Comparison of ENCODE assay signal across 17 mouse cellular contexts in genomic region chr19:10589127-10589857, GRCm38 (mm10). TPM values are rescaled to one million over a fixed set of nuclear protein-coding genes. Genes with fewer than 3 reads are reported as not detected.
DNase-seq lines count a peak whose midpoint lies in the region; ATAC-seq and TF ChIP-seq lines count a peak whose summit lies in the region.
"Had no signal": no experiment of that assay in that cellular context is flagged by ENCODE, and none has a peak within 500 bp of the region (broad histone marks: within the 10 kb centered on the region; RNA-seq: fewer than 3 reads in every experiment).

No protein-coding gene starts in this region.

- TF ChIP-seq EP300 in heart, adult 2 months (IDR thresholded peaks at IDR 0.05; ENCODE audit: insufficient read depth, low read depth, low read length) = no peak

- no peak overlapping the region for H3K27ac ChIP-seq in heart, adult 2 months
- H3K27ac ChIP-seq in spleen, adult 2 months (ENCODE audit: insufficient read depth, low read length) = peak overlapping the region; percentile 14; the same call in 1 of the 2 replicates
- H3K27ac ChIP-seq in liver, embryonic 13.5 days = peak overlapping the region; percentile 67
- no peak overlapping the region for H3K27ac ChIP-seq in forebrain, embryonic 13.5 days
- H3K27ac ChIP-seq: midbrain, embryonic 13.5 days had no signal

- intact Hi-C loops in heart, adult 2 months (cut with DNase I) = no loop called here
- intact Hi-C loops in gastrocnemius, postnatal 36 days (cut with DNase I) = no loop called here

- no peaks in the 10 kb centered on the region for H3K4me1 ChIP-seq in heart, adult 2 months (ENCODE audit: control insufficient read depth, insufficient read depth, low read length)
- H3K4me1 ChIP-seq in spleen, adult 2 months (ENCODE audit: control insufficient read depth, insufficient read depth, insufficient read length) = peaks cover 2% of the 10 kb centered on the region; the same call in 1 of the 2 replicates
- H3K4me1 ChIP-seq in liver, embryonic 13.5 days (replicated peaks) = peaks cover 17% of the 10 kb centered on the region
- H3K4me1 ChIP-seq in forebrain, embryonic 13.5 days = peaks cover 3% of the 10 kb centered on the region; the same call in 1 of the 2 replicates
- H3K4me1 ChIP-seq: midbrain, embryonic 13.5 days had no signal

- WGBS in heart, adult 2 months = 61% methylated on average over 5 of the region's 5 CpGs
- 29% methylated on average over 5 of the region's 5 CpGs for WGBS in spleen, adult 2 months
- 36% methylated on average over 5 of the region's 5 CpGs for WGBS in liver, embryonic 13.5 days (ENCODE audit: insufficient replicate concordance)
- WGBS in forebrain, embryonic 13.5 days = 69% methylated on average over 5 of the region's 5 CpGs

- TF ChIP-seq POLR2A in heart, adult 2 months (IDR thresholded peaks at IDR 0.05; ENCODE audit: insufficient read depth, low read depth, low read length) = no peak
- TF ChIP-seq POLR2A in spleen, adult 2 months (IDR thresholded peaks at IDR 0.05; ENCODE audit: low read depth, low read length) = no peak

- H3K9me3 ChIP-seq in liver, embryonic 13.5 days (replicated peaks) = no peaks in the 10 kb centered on the region
- no peaks in the 10 kb centered on the region for H3K9me3 ChIP-seq in forebrain, embryonic 13.5 days (replicated peaks)
- H3K9me3 ChIP-seq: midbrain, embryonic 13.5 days had no signal

- no peak for TF ChIP-seq CTCF in heart, adult 2 months (IDR thresholded peaks at IDR 0.05)
- TF ChIP-seq CTCF in spleen, adult 2 months (IDR thresholded peaks at IDR 0.05; ENCODE audit: extremely low read depth, insufficient read depth, insufficient read length, insufficient replicate concordance) = no peak

- no peak overlapping the region for H3K4me3 ChIP-seq in heart, adult 2 months
- H3K4me3 ChIP-seq in spleen, adult 2 months (ENCODE audit: extremely low read depth, insufficient read depth, insufficient read length) = no peak overlapping the region
- H3K4me3 ChIP-seq in liver, embryonic 13.5 days (replicated peaks) = no peak overlapping the region
- no peak overlapping the region for H3K4me3 ChIP-seq in forebrain, embryonic 13.5 days
- H3K4me3 ChIP-seq: midbrain, embryonic 13.5 days had no signal

- H3K27me3 ChIP-seq in heart, adult 2 months (ENCODE audit: control insufficient read depth, insufficient read depth, low read length) = no peaks in the 10 kb centered on the region
- H3K27me3 ChIP-seq in spleen, adult 2 months (ENCODE audit: control insufficient read depth, insufficient read depth, low read length) = no peaks in the 10 kb centered on the region
- H3K27me3 ChIP-seq in liver, embryonic 13.5 days = no peaks in the 10 kb centered on the region
- no peaks in the 10 kb centered on the region for H3K27me3 ChIP-seq in forebrain, embryonic 13.5 days
- H3K27me3 ChIP-seq: midbrain, embryonic 13.5 days had no signal

- DNase-seq in heart, adult 11 months = peak; percentile 82
- no peak for DNase-seq in heart, adult 2 months
- DNase-seq in spleen, adult 2 months (ENCODE audit: low read depth in 1 of 2, low spot score in 2 of 2) = no peak
- DNase-seq in spleen, postnatal 4 days (ENCODE audit: low spot score in 2 of 2) = no peak
- no peak for DNase-seq in liver, embryonic 13.5 days
- DNase-seq in gastrocnemius, postnatal 36 days = no peak
- DNase-seq in adrenal gland, postnatal 14 days = no peak
- DNase-seq: adrenal gland, postnatal 10 days; cerebellum, postnatal 14 days; gastrocnemius, postnatal 14 days; kidney, postnatal 14 days; left cerebral cortex, postnatal 4 days; thymus, adult 2 months had no signal

- no peak overlapping the region for H3K9ac ChIP-seq in heart, adult 2 months (ENCODE audit: low read depth, low read length)
- H3K9ac ChIP-seq in liver, embryonic 13.5 days = no peak overlapping the region
- no peak overlapping the region for H3K9ac ChIP-seq in forebrain, embryonic 13.5 days
- H3K9ac ChIP-seq: midbrain, embryonic 13.5 days had no signal

- no peaks in the 10 kb centered on the region for H3K36me3 ChIP-seq in heart, adult 2 months (ENCODE audit: control insufficient read depth, insufficient read depth, low read length)
- peaks cover 47% of the 10 kb centered on the region for H3K36me3 ChIP-seq in spleen, adult 2 months (ENCODE audit: control insufficient read depth, insufficient read depth, low read length)
- peaks cover 34% of the 10 kb centered on the region for H3K36me3 ChIP-seq in liver, embryonic 13.5 days
- H3K36me3 ChIP-seq in forebrain, embryonic 13.5 days (ENCODE audit: poor library complexity, severe bottlenecking) = peaks cover 43% of the 10 kb centered on the region

- no peaks in the 10 kb centered on the region for H3K79me2 ChIP-seq in heart, adult 2 months (replicated peaks; ENCODE audit: control insufficient read depth, insufficient read depth, low read length)

- H3K4me2 ChIP-seq in liver, embryonic 13.5 days = no peak overlapping the region
- no peak overlapping the region for H3K4me2 ChIP-seq in forebrain, embryonic 13.5 days
- H3K4me2 ChIP-seq: midbrain, embryonic 13.5 days had no signal

- no peak for ATAC-seq in liver, embryonic 13.5 days (ENCODE audit: low read depth)
- no peak for ATAC-seq in forebrain, embryonic 13.5 days
- ATAC-seq: forebrain, embryonic 16.5 days; intestine, embryonic 16.5 days; midbrain, embryonic 13.5 days had no signal

RNA-seq across cellular contexts. Expression of gene Tmem138, which starts 12.1 kb away (rescaled TPM):
- 1 to 10 TPM; 1.9 to 2.7 TPM for total RNA-seq in heart, adult 2 months (2021)
- 6.2 and 6.7 TPM in 2 replicates for polyA plus RNA-seq in heart, adult 2 months (2012; rRNA removed)
- polyA plus RNA-seq in spleen, adult 2 months (2012; rRNA removed) = 7.3 and 8.6 TPM in 2 replicates
- 14.9 and 16.3 TPM in 2 replicates for polyA plus RNA-seq in liver, embryonic 13.5 days (2015; fragmentation: Nextera tagmentation; extraction: Ambion mirVana)
- under 1 TPM; 0.71 to 0.94 TPM for total RNA-seq in gastrocnemius, postnatal 36 days (2021)
- 44.7 and 50.4 TPM in 2 replicates for polyA plus RNA-seq in forebrain, embryonic 13.5 days (2015; fragmentation: Nextera tagmentation; extraction: Ambion mirVana)
- total RNA-seq in adrenal gland, postnatal 14 days (2021) = 9.2 and 11.2 TPM in 2 replicates

RNA-seq across cellular contexts. Expression of gene Cyb561a3, which starts 12.3 kb away (rescaled TPM):
- total RNA-seq in heart, adult 2 months (2021) = 10 to 100 TPM; 11.3 TPM
- 24.3 and 32.2 TPM in 2 replicates for polyA plus RNA-seq in heart, adult 2 months (2012; rRNA removed)
- polyA plus RNA-seq in spleen, adult 2 months (2012; rRNA removed) = 214 and 230 TPM in 2 replicates
- 10.6 and 12.4 TPM in 2 replicates for polyA plus RNA-seq in liver, embryonic 13.5 days (2015; fragmentation: Nextera tagmentation; extraction: Ambion mirVana)
- 1 to 10 TPM; 5.4 to 5.8 TPM for total RNA-seq in gastrocnemius, postnatal 36 days (2021)
- 14.3 and 15.5 TPM in 2 replicates for polyA plus RNA-seq in forebrain, embryonic 13.5 days (2015; fragmentation: Nextera tagmentation; extraction: Ambion mirVana)
- total RNA-seq in adrenal gland, postnatal 14 days (2021) = 19.0 and 21.2 TPM in 2 replicates

RNA-seq across cellular contexts. Expression of gene Ddb1, which starts 15.8 kb away (rescaled TPM):
- 100 to 1,000 TPM; 133 to 153 TPM for total RNA-seq in heart, adult 2 months (2021)
- polyA plus RNA-seq in heart, adult 2 months (2012; rRNA removed) = 71.1 and 114 TPM in 2 replicates
- polyA plus RNA-seq in spleen, adult 2 months (2012; rRNA removed) = 53.3 and 59.0 TPM in 2 replicates
- polyA plus RNA-seq in liver, embryonic 13.5 days (2015; fragmentation: Nextera tagmentation; extraction: Ambion mirVana) = 156 and 177 TPM in 2 replicates
- 100 to 1,000 TPM; 111 to 120 TPM for total RNA-seq in gastrocnemius, postnatal 36 days (2021)
- polyA plus RNA-seq in forebrain, embryonic 13.5 days (2015; fragmentation: Nextera tagmentation; extraction: Ambion mirVana) = 278 and 318 TPM in 2 replicates
- total RNA-seq in adrenal gland, postnatal 14 days (2021) = 253 and 279 TPM in 2 replicates

RNA-seq across cellular contexts. Expression of gene Tkfc, which starts 16.2 kb away (rescaled TPM):
- 1 to 10 TPM; 8.2 to 9.6 TPM for total RNA-seq in heart, adult 2 months (2021)
- 7.4 and 9.1 TPM in 2 replicates for polyA plus RNA-seq in heart, adult 2 months (2012; rRNA removed)
- 4.6 and 5.4 TPM in 2 replicates for polyA plus RNA-seq in spleen, adult 2 months (2012; rRNA removed)
- 9.4 and 10.8 TPM in 2 replicates for polyA plus RNA-seq in liver, embryonic 13.5 days (2015; fragmentation: Nextera tagmentation; extraction: Ambion mirVana)
- 1 to 10 TPM; 2.4 to 4.0 TPM for total RNA-seq in gastrocnemius, postnatal 36 days (2021)
- 19.8 and 24.2 TPM in 2 replicates for polyA plus RNA-seq in forebrain, embryonic 13.5 days (2015; fragmentation: Nextera tagmentation; extraction: Ambion mirVana)
- total RNA-seq in adrenal gland, postnatal 14 days (2021) = 20.1 and 29.6 TPM in 2 replicates

RNA-seq across cellular contexts. Expression of gene Tmem216, which starts 33.3 kb away (rescaled TPM):
- total RNA-seq in heart, adult 2 months (2021) = 1 to 10 TPM; 5.5 to 5.8 TPM
- polyA plus RNA-seq in heart, adult 2 months (2012; rRNA removed) = 13.0 and 19.2 TPM in 2 replicates
- 6.9 and 8.5 TPM in 2 replicates for polyA plus RNA-seq in spleen, adult 2 months (2012; rRNA removed)
- 14.9 and 16.9 TPM in 2 replicates for polyA plus RNA-seq in liver, embryonic 13.5 days (2015; fragmentation: Nextera tagmentation; extraction: Ambion mirVana)
- 1 to 10 TPM; 1.8 to 2.7 TPM for total RNA-seq in gastrocnemius, postnatal 36 days (2021)
- polyA plus RNA-seq in forebrain, embryonic 13.5 days (2015; fragmentation: Nextera tagmentation; extraction: Ambion mirVana) = 50.8 and 61.6 TPM in 2 replicates
- 12.1 and 12.8 TPM in 2 replicates for total RNA-seq in adrenal gland, postnatal 14 days (2021)

Comparison
In these comparisons a context has a peak if more than half of its experiments do, and no peak if none do; other contexts are left out.
1. H3K27ac ChIP-seq: peak in spleen, adult 2 months (single experiment) and liver, embryonic 13.5 days (single experiment); none in heart, adult 2 months (single experiment) and forebrain, embryonic 13.5 days (single experiment).